Mouse (Mus musculus): Measurements from ENCODE around the gene Magi1.

The Magi1 gene

DNA sequence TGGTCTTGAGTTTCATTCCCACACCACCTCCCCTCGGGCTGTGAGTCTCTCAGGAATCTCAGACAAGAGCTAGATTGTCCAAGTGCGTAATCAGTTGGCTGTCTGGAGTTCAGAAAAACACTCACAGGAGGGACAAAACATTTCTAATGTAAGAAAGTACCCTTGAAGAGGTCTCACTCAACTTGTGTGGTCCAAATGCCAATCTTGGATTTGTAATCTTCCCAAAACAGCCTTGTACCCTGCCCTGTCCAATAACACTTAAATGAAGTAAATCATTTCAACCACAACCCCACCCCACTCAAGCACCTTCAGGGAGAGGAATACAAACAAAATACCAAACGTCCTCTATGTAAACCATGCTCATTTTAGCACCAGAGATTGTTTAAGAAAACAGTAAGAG lies 82.8 kb downstream of the Magi1 start:
- no peak for DNase-seq (ENCODE audit: low spot score)

- no peak for DNase-seq (ENCODE audit: low spot score)
Measured at GRCm38 (mm10) chr6:94199696-94200095, 84.0 kb downstream of the Magi1 start.

DNA sequence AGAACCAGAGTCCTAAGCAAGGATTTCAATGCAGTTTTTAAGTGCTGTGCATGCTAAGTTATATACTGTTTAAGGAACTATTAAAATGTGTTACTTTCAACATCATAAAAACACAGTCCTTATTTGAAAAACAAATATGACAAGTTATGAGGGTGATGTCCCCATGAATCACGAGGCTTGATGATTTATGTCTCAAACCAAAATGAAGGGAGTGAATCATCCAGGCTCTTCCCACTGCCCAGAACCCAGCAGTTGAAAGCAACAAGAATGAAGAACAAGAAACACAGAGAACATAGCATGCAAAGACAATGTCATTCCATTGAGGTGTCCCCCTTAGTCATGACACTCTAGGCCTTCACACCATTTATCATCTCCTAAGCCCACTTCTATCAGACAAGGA lies 85.9 kb downstream of the Magi1 start:
- no peak for DNase-seq (ENCODE audit: low spot score)

DNA sequence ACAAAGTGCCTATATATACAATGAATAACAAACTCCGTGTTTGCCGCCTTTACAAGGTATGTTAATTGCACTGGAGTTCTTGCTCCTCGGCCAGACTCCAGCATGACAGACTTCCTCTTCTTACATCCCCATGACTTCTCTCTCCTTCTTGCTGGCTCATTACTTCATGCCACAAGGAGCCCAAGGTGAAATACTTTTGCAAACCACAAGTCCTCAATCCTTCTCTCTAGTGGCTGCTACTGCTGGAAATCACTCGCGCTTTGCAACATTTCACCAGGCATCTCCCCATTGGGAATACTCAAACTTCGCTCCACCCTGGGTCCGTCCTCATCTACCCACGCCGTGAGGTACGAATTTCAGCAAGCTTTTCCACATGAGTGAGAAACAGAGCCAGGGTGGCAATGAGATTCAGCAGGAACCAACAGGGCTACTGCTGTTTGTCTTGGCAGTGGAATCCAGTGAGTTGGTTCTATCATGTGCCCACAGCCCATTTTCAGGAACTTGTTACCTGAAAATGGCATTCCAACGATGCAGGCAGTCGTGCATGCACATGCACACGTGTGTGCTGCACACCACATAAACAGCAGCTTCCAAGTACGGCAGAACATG lies 88.3 kb downstream of the Magi1 start:
- no peak for DNase-seq (ENCODE audit: low spot score)

DNA sequence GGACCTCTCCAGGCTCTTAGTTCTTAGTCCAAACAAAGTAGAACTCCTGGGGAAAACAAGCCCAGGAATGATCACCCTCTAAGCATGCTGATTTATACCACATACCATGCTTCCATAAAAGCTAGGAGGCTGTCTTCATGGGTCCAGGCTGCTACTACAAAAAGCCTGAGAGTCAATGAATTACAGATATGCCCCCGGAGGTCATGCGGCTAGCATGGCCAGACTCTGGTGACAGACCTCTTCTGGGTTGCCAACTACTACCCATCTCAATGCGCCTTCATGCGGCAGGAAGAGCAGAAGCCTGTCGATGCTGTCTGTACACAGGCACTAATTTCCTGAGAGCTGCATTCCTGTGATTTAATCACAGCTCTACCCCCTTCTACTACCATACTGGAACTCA lies 92.9 kb downstream of the Magi1 start:
- no peak for DNase-seq (ENCODE audit: low spot score)

DNA sequence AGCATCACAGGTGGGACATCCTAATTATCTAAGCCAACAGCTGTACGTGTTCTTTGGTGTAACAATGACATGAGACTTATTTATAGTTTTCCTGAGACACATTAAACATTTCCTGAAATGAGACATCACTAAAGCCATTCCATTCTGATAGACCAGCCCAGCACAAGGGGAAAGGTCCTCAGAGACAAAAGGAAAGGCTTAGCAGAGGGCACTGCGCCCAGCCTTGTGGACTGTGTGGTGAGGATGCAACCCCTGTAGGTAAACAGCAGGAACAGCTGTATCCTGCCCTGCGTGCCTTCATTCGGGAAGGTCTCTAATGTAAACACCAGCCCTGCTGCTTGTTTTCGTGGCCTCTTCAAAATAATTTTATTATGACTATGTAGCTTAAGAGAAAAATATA lies 94.3 kb downstream of the Magi1 start:
- DNase-seq (ENCODE audit: low spot score): no peak

- no peak for DNase-seq (ENCODE audit: low spot score)
Measured at GRCm38 (mm10) chr6:94186628-94187319, 96.9 kb downstream of the Magi1 start.

- no peak for DNase-seq (ENCODE audit: low spot score)
Measured at GRCm38 (mm10) chr6:94184268-94184667, 99.4 kb downstream of the Magi1 start.

DNA sequence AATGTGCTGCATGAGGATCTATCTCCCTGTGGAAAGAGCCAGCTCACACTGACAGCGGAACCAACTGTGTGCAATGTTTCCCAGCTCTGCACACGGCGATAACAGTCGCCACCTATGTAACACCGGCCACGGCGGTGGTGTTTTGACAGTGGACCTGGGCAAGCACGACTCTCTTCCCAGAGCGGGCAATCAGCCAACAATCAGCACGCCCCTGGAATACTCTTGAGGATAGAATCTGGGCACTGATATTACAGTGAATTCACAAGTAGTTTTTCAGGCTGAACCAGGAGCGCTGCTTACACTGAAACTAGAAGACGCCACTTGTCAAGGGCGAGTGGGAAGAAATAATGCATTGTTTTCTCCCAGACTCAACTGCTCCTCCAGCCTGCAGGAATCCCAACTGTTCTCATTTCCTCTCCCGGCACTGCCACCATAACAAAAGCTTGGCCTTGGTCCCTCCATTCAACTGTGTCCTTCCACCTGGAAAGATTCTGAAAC lies 100.3 kb downstream of the Magi1 start:
- no peak for DNase-seq (ENCODE audit: low spot score)

- DNase-seq (ENCODE audit: low spot score): no peak
Measured at GRCm38 (mm10) chr6:94181673-94182255, 102.0 kb downstream of the Magi1 start.

- DNase-seq (ENCODE audit: low spot score): no peak
Measured at GRCm38 (mm10) chr6:94180331-94181150, 103.2 kb downstream of the Magi1 start.

DNA sequence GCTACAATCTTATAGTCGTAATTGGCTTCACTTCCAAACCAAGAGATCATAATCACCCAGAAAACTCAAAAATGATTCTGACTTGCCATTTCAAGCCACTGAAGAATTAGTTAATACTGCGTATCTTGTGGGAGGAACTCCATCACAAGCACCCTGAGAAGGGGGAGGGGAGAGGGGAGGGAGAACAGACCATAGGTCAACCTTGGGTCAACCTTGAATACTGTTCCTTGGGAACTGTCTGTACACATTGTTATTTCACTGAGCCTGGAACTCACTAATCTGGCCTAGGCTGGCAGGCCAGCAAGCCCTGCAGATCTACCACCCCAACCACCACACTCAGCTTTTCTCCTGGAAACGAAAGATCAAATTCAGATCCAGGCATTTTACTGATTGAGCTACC lies 106.2 kb downstream of the Magi1 start:
- no peak for DNase-seq (ENCODE audit: low spot score)

DNA sequence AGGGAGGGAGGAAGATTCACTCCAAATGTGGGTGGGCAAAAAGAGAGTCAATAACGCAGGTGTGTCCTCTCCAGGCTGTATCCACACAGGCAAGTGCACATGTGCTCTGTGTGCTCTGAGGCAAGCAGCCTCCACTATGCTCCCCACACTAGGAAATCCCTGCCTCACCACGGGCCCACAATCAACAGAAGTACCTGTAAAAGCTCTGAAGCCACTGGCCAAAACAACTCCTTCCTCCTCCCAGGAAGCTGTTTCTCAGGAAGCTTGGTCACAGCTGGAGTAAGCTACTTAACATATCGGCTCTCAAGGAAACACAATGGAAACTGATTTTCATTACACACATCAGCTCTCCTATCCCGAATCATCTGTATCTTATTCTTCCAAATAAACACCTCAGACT lies 107.0 kb downstream of the Magi1 start:
- DNase-seq (ENCODE audit: low spot score): no peak

GRCm38 (mm10) chr6:94171250-94171649 lies 112.5 kb downstream of the Magi1 start:
- no peak for DNase-seq (ENCODE audit: low spot score)

- no peak for DNase-seq (ENCODE audit: low spot score)
Measured at GRCm38 (mm10) chr6:94169581-94170194, 114.0 kb downstream of the Magi1 start.

DNA sequence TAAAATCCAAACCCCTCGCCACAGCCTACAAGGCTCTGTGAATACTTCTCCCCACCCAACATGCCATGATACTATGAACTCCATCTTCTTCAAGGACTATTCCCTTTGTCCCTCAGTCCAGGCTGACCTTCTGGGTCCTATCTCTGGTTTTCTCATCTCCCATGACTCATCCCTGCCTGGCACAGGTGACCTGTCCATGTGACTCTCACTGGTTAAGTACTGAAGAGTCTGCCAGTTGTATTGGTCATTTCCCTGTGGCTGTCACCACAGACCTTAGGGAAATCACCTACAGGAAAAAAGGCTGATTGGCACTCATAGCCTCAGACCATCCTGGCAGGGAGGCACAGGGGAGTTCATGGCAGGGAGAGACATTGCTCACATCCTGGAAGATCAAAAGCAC lies 117.8 kb downstream of the Magi1 start:
- DNase-seq (ENCODE audit: low spot score): no peak

- DNase-seq (ENCODE audit: low spot score): no peak
Measured at GRCm38 (mm10) chr6:94164753-94165536, 118.8 kb downstream of the Magi1 start.

- no peak for DNase-seq (ENCODE audit: low spot score)
Measured at GRCm38 (mm10) chr6:94163325-94163995, 120.3 kb downstream of the Magi1 start.

- DNase-seq (ENCODE audit: low spot score): no peak
Measured at GRCm38 (mm10) chr6:94162918-94163317, 120.8 kb downstream of the Magi1 start.

DNA sequence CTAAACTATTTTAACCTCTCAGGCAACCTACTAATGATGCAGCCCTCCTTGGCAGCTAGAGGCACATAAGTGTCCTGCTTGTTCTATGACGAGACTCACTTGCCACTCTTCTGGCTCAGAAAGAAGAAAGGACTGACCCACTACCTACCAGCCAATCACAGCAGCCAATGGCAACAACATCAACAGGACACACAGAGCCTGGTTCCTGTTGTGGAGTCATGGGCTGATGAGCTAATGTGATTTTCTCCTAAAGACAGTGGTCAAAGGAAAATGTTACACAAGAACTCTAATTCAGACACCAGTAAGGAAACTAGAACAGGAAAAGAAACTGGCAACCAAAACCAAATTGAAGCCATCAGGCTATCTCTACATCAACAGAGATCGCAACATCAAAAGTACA lies 124.5 kb downstream of the Magi1 start:
- DNase-seq (ENCODE audit: low spot score): no peak
